Mouse (Mus musculus) midbrain, embryonic 11.5 days (tissue): Measurements from ENCODE around the gene Sstr4. TPM values are rescaled to one million over a fixed set of nuclear protein-coding genes. Genes with fewer than 3 reads are reported as not detected.

Experiments
- polyA plus RNA-seq: library from polyadenylated mRNA; unstranded; fragments of >200 nt; fragmentation: Nextera tagmentation; extraction: Ambion mirVana; gene quantifications from 2 replicates; pipeline ENCODE4 v1.2.1, GENCODE M21; 2014

Sstr4 gene
- polyA plus RNA-seq, 1 experiment from 2014 or later: 1.4 TPM

Other genes with a start within 250 kb of the Sstr4 start
- gene Thbd, start 12.8 kb downstream of the Sstr4 start, polyA plus RNA-seq: 16.3 and 21.0 TPM in 2 replicates
- 5.9 and 7.3 TPM in 2 replicates for gene Cd93, start 48.2 kb downstream of the Sstr4 start, polyA plus RNA-seq